Mouse (Mus musculus): ENCODE data around the gene Mif4gd.

Mif4gd gene

DNA sequence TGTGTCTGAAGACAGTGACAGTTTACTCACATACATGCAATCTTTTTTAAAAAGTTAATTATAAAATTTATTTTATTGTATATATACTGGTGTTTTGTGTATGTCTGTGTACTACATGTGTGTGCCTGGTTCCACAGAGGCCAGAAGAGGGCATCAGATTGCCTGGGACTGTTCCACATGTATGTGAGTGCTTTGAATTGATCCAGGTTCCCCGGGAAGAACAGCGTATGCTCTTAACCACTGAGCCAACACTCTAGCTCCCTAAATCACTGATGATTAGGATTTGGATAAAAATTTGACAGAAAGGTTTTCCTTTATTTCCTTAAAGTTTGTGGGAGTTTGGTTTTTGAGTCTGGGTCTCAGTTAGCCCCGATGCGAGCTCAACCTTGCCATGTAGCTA is 49.4 kb downstream of the Mif4gd start:
- no peak for DNase-seq

Measured in thymus, postnatal 4 days (tissue).